Mouse (Mus musculus): ENCODE results near the gene Plekha5. TPM values are rescaled to one million over a fixed set of nuclear protein-coding genes. Genes with fewer than 3 reads are reported as not detected.
"Not testable (repeated sequence)": the region's sequence is repeated elsewhere in the genome, so short reads cannot be mapped to it uniquely, and the experiment has no call there.

The Plekha5 gene
- total RNA-seq, 2 experiments from 2014 or later = 14.5 to 17.3 TPM

- intact Hi-C loops (cut with DNase I; ENCODE audit: low total_unique reads) = no loop called here
- no peak for DNase-seq
Observed at GRCm38 (mm10) chr6:140516202-140516601, 92.3 kb downstream of the Plekha5 start.

- intact Hi-C loops (cut with DNase I; ENCODE audit: low total_unique reads) = no loop called here
Observed at GRCm38 (mm10) chr6:140517188-140517587, 93.3 kb downstream of the Plekha5 start.

GRCm38 (mm10) chr6:140519019-140519418 lies 95.2 kb downstream of the Plekha5 start:
- DNase-seq = no peak
- intact Hi-C loops (cut with DNase I; ENCODE audit: low total_unique reads) = no loop called here

More at GRCm38 (mm10) chr6:140517188-140517587, 93.3 kb downstream of the Plekha5 start:
- DNase-seq = no peak

GRCm38 (mm10) chr6:140519488-140520159 lies 95.8 kb downstream of the Plekha5 start:
- no peak for DNase-seq
- intact Hi-C loops (cut with DNase I; ENCODE audit: low total_unique reads) = no loop called here

- intact Hi-C loops (cut with DNase I; ENCODE audit: low total_unique reads) = no loop called here
- no peak for DNase-seq
Observed at GRCm38 (mm10) chr6:140520961-140521360, 97.1 kb downstream of the Plekha5 start.

GRCm38 (mm10) chr6:140521832-140522231 lies 98.0 kb downstream of the Plekha5 start:
- DNase-seq = no peak
- intact Hi-C loops (cut with DNase I; ENCODE audit: low total_unique reads) = no loop called here

- no peak for DNase-seq
- intact Hi-C loops (cut with DNase I; ENCODE audit: low total_unique reads) = no loop called here
Observed at GRCm38 (mm10) chr6:140523600-140523999, 99.7 kb downstream of the Plekha5 start.

GRCm38 (mm10) chr6:140528414-140528813 lies 104.6 kb downstream of the Plekha5 start:
- intact Hi-C loops (cut with DNase I; ENCODE audit: low total_unique reads) = no loop called here
- DNase-seq = no peak

GRCm38 (mm10) chr6:140532858-140533257 lies 109.0 kb downstream of the Plekha5 start:
- DNase-seq; intact Hi-C loops (cut with DNase I; ENCODE audit: low total_unique reads): not testable (repeated sequence)

GRCm38 (mm10) chr6:140533606-140534005 lies 109.8 kb downstream of the Plekha5 start:
- DNase-seq = no peak
- intact Hi-C loops (cut with DNase I; ENCODE audit: low total_unique reads) = no loop called here

- no peak for DNase-seq
- intact Hi-C loops (cut with DNase I; ENCODE audit: low total_unique reads) = no loop called here
Observed at GRCm38 (mm10) chr6:140535504-140535903, 111.7 kb downstream of the Plekha5 start.

- intact Hi-C loops (cut with DNase I; ENCODE audit: low total_unique reads) = no loop called here
- DNase-seq = no peak
Observed at GRCm38 (mm10) chr6:140541919-140542318, 118.1 kb downstream of the Plekha5 start.

GRCm38 (mm10) chr6:140543005-140543794 lies 119.3 kb downstream of the Plekha5 start:
- no peak for DNase-seq
- intact Hi-C loops (cut with DNase I; ENCODE audit: low total_unique reads) = no loop called here

GRCm38 (mm10) chr6:140546095-140546494 lies 122.2 kb downstream of the Plekha5 start:
- intact Hi-C loops (cut with DNase I; ENCODE audit: low total_unique reads) = no loop called here

GRCm38 (mm10) chr6:140546648-140547201 lies 122.9 kb downstream of the Plekha5 start:
- DNase-seq = no peak

More at GRCm38 (mm10) chr6:140546095-140546494, 122.2 kb downstream of the Plekha5 start:
- no peak for DNase-seq

GRCm38 (mm10) chr6:140547203-140547944 lies 123.5 kb downstream of the Plekha5 start:
- no peak for DNase-seq
- intact Hi-C loops (cut with DNase I; ENCODE audit: low total_unique reads) = no loop called here

More at GRCm38 (mm10) chr6:140546648-140547201, 122.9 kb downstream of the Plekha5 start:
- intact Hi-C loops (cut with DNase I; ENCODE audit: low total_unique reads) = no loop called here

- no peak for DNase-seq
- intact Hi-C loops (cut with DNase I; ENCODE audit: low total_unique reads) = no loop called here
Observed at GRCm38 (mm10) chr6:140548082-140548769, 124.4 kb downstream of the Plekha5 start.

- intact Hi-C loops (cut with DNase I; ENCODE audit: low total_unique reads) = loop anchor here (5.0 kb wide), 1 partner anchor 78 kb away; no protein-coding TSS in a partner anchor
- peak; percentile 26 for DNase-seq
Observed at GRCm38 (mm10) chr6:140550741-140551140, 126.9 kb downstream of the Plekha5 start.

- no peak for DNase-seq
- intact Hi-C loops (cut with DNase I; ENCODE audit: low total_unique reads) = loop anchor here (5.0 kb wide), 1 partner anchor 82 kb away; no protein-coding TSS in a partner anchor
Observed at GRCm38 (mm10) chr6:140554261-140554660, 130.4 kb downstream of the Plekha5 start.

Measured in gastrocnemius, postnatal 14 days (tissue).